Mouse (Mus musculus): ENCODE measurements at regions not wholly inside any gene's neighbourhood (a gene's known extent, or its start where the extent isn't known, plus 50 kb on each side); places are given as distances from the start of the nearest gene placed in this dataset.
"Not testable (repeated sequence)": the region's sequence is repeated elsewhere in the genome, so short reads cannot be mapped to it uniquely, and the experiment has no call there.

DNA sequence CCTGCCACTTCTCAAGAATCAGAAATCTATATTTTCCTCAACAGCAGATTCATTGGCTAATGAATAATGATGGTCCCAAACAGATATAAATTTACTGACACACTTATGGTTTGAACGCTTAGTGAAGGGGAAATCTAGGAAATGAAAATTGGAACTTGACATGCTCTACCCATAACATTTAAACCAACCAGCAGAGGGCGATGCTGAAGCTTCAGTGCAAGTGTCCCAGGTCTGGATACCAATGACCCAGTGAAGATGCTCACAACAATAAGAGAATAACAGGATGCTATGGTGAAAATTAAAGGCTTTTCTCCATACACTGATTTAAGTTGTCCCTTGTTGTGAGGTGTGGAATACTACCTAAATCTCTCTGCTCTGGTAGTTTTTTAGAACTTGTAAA, 236.0 kb upstream of the Rorb start:
- peak; percentile 51 for DNase-seq (ENCODE audit: low read depth)

DNA sequence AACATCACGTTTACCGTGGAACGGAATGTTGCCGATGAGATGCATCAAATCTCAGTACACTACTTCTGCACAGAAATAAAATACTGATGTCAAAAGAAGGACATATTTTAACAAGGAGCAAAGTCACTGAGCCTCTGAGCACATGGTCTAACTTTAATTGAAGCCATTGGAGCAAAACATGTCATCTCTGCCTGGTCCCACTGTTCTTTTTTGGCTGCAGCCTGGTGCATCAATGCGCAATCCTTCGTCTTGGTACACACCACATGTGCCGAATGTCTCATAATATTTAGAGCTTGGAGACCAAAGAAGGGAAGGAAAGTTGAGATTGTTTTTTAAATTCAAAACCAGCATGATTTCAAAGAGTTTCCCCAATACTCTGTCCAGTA, 233.4 kb upstream of the Rorb start:
- DNase-seq (ENCODE audit: low read depth) = no peak

DNA sequence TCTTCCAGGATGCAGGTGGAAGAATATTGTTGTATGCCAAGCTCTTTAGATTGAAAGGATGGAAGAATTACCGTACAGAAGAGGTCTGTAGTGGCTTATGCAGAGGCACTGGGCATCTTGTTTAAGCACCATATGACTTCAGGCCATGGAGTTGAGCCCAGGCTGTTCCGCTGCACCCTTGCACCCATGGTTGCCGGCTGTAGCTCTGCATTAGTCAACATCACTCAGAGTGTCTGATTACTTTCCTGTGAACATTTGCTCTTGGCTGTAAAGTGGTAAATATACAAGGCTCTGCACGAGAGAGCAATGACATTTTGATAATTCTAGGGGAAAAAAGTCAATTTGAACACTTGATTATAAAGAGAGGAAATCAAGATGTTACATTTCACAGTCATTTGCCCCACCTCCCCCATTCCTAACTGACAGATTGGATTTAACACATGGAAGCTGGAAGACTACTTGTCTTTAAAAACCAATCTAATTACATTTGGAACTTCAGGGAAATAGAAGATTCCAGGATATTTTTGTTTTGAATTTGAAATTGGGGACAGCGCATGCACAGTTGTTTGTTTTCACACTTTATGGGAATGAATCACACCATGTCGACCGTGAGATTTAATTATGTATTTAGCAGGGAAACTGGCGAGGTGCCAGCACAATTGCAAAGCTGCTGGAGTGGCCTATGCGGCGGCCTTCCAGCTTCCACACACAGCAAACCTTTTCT, 232.9 kb upstream of the Rorb start:
- no peak for DNase-seq (ENCODE audit: low read depth)

DNA sequence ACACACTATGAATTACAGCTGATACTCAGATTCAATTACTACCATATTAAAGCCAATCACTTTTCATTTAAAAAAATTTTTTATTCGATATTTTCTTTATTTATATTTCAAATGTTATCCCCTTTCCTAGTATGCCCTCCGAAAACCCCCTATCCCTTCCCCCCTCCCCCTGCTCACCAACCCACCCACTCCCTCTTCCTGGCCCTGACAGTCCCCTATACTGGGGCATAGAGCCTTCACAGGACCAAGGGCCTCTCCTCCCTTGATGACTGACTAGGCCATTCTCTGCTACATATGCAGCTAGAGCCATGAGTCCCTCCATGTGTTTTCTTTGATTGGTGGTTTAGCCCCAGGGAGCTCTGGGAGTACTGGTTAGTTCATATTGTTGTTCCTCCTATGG, 196.1 kb upstream of the Rorb start:
- DNase-seq (ENCODE audit: low read depth) = not testable (repeated sequence)

DNA sequence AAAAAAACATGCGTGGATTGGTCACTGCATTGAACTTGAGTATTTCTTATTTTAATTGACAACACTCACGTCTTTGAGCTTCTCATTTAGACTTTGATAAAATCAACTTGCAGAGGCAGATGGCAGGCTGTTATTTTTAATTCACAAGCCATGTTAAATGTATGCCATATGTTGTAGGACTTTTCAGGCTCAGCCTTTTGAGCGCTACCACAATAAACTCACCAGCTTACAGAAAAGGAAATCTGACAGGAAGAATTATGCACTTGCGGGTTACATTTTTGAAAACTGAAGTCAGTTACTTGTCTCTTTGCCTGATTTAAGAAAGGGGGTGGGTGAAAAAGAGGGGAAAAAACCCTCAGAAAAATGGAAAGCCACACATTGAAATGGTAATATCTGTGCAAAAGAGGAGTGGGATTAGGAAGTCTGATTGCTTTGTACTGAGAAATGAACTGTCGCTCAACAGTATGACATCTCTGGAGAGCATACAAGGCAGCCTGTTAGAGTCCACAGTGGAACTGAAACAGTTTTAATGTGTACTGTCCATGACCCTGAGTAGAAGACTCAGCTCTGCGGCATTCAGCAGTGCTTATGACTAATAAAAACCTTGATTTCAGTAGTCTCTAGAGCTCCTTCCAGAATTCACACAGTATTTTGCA, 195.6 kb upstream of the Rorb start:
- no peak for DNase-seq (ENCODE audit: low read depth)

DNA sequence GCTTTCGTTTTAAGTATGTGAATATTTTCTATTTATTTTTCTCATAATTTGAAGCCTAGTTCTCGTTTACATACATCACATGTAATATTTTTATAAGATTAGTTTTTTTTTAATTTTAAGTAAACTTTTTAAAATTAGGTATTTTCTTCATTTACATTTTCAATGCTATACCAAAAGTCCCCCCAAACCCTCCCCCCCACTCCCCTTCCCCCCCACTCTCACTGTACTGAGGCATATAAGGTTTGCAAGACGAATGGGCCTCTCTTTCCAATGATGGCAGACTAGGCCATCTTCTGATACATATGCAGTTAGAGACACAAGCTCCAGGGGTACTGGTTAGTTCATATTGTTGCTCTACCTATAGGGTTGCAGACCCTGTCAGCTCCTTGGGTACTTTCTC, 174.9 kb upstream of the Rorb start:
- DNase-seq (ENCODE audit: low read depth) = not testable (repeated sequence)

DNA sequence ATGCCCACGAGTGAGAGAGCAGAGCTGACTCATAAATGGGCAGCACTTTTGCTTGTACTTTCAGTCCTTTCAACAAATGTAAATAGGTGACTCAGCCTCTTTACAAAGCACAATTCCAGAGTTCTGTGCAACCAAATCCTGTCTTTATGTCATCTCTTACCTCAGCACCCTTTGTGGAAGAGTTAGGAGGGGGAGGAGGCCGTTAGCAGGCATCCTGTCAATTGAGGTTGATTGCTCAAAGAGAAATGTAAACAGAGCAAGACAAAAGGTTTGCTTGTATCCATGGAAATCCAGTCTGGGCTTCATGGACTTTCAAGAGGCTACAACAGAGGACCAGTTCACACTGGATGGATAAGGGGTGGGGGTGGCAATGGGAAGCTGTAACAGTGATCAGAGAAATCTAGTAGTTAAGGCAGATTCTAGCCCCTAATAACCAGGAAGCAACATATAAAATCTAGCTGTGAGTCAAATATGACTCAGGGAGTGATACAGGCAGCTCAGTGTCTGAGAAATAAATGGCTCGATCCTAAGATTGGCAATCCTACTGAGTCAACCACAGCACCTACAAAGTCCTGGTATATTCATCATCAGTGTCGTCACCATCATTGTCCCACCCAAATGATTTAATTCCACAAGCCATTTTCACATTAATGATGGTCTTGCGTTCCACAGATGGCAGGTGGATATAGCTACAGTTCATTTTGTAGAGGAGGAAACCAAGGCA, 136.0 kb upstream of the Rorb start:
- DNase-seq (ENCODE audit: low read depth) = no peak

DNA sequence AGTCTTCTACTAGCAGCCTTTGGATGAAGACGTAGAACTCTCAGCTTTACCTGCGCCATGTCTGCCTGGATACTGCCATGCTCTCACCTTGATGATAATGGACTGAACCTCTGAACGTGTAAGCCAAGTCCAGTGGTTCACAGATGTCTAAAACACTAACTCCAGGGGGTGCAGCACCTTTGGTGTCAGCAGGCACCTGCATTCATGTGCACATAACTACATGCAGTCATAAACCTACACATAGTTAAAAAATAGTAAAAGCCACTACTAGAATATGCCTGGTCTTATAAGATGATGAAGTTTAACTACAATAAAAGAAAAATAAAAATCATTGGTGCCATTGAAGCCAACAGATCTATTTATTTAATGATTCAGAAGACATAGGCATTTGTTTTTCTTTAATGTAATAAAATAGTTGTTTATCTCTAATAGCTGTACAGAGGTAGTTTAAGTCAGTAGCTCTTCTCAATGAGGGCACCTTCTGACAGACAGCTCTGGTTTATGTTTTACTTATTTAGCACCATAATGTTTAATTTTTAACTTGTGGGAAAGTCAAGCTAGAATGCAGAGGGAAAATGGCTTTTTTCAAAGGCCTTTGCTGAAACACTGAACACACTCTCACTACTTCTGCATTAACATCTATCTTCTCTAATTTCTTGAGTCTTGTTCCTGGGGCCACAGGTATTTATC, 118.5 kb upstream of the Rorb start:
- DNase-seq (ENCODE audit: low read depth) = no peak

DNA sequence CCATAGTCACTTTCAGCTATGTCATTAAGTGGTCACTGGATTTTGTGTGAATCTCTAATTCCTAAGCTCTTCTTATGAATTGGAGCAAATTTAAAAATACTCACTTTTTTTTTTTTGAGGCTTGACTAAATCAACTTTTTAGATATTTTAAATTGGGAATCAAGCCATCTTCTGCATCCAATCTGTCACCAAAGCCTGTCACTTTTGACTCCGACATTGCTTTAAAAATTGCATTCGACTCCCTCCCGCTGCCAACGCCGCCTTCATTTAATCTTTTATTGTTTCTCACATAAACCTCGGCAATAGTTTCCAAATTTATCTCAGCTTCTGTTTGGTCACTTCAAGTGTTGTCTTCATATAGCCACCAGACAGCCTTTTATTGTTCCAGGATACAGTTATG, 109.8 kb upstream of the Rorb start:
- DNase-seq (ENCODE audit: low read depth) = no peak

DNA sequence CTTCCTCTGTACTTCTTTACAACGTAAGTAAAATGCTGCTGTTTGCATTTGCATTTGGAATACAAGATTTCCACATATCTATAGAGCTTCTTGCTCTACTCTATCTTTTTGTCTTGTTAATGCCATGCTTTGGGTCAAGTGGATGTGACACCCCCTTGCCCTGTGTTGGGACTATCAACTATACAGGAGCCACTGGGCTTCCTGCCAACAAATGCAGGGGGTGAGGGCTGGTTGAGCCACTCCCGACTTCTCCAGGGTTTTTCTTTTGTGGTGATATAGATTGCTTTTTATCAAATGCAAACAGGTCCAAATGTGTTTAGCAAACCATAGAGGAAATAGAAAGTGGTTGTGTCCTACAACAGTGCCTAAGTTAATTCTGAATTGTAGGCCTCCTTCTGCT, 108.4 kb upstream of the Rorb start:
- DNase-seq (ENCODE audit: low read depth) = no peak

DNA sequence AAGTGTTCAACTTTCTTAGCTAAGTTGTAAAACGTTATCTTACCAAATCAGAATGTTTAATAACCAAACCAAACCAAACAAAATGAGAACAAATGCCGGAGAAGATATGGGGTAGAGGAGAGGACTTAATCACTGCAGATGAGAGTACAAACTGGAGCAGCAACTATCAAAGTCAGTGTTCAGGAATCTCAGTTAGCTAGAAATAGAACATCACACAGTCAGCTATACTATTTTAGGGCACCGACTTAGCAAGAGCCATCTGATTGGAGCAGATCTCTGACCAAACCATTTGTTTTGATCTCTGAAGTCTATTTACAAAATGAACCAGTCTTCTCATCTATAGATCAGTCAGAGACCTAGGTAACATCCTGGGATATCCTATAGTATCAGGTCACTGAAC, 107.7 kb upstream of the Rorb start:
- no peak for DNase-seq (ENCODE audit: low read depth)

DNA sequence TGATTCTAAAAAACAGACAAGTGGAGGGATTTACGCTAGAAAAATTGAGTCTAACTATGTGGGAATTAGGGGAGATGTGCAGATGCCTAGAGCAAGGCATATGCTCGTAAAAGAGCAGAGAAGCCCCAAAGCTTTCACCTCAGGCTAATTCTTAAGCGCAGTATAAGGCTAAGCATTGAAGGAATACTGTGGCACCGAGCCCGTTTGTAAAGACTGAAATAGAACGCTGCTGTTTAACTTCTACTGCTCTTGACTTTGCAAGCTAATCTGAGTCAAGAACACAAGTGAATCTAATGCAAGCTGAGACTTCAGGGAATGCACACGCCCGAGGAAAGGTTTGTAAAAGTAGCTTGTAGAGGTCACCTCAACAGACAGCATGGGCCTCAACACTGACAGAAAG, 88.5 kb upstream of the Rorb start:
- no peak for DNase-seq (ENCODE audit: low read depth)

DNA sequence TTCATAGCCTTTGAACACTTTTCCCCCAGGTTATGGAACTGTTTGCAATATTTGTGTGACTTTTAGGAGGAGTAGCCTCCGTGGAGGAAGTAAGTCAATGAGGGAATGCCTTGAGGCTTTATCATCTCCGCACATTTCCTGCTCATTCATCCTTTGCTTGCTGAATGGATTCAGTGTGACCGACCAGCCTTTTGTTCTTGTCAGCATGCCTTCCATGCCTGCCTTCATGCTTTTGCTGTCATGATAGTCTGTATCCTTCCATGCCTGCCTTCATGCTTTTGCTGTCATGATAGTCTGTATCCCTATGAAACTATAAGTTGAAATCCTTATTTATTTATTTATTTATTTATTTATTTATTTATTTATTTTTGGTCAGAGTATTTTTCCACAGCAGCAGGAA, 87.8 kb upstream of the Rorb start:
- no peak for DNase-seq (ENCODE audit: low read depth)

DNA sequence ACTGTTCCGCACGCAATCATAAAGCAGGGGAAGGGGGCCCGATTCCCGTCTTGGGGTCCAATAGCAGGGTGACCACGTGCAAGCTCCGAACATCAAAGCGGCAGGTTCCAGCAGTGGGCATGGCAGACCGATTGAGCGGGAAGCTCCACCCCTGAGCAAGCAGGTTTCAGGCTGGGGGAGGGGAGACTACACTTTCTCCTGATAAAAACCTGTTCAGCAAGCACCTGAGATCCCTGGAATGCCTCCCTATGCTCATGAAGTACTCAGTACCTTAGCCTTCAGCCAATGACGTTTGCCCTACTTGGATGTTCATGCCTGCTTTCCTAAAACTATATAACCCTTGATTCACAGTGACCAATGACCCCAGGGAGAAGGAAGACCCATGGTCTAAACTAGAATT, 83.7 kb upstream of the Rorb start:
- DNase-seq (ENCODE audit: low read depth) = no peak

DNA sequence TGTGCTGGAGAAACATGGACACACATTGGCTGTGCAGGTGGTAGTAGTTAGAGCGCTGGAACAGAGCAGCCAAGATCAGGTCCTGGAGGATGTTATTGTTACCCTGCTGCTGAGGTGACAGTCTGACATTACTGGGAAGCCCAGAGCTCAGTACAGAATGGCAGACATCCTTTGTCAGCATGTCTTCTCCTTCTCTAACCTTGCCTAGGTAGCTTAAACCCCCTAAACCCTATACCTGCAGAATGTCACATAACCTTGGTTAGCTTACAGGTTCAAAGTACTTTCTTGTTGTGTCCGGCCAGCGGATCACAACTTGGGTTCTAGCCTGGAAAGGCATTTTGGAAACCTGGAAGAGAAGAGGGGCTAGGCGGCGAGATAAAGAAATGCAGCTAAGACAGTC, 83.3 kb upstream of the Rorb start:
- DNase-seq (ENCODE audit: low read depth) = no peak

DNA sequence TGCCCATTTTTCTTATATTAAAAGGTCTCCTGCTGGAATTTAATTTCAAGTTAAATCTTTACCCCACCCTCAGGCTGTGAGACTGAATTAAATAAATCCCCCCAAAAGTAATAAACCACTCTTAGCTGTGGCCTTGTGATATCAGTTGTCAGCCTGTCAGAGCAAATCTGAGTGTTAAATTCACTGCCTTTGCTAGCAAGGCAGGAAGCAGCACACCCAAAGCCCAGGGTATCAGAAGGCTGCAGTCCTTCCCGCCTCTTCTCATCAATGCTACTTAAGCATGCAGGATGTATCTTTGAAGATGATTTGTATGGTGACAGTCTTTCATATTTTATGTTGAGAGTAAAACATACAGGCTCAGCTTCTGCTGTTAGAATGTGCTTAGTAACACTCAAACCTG, 61.8 kb upstream of the Rorb start:
- no peak for DNase-seq (ENCODE audit: low read depth)

DNA sequence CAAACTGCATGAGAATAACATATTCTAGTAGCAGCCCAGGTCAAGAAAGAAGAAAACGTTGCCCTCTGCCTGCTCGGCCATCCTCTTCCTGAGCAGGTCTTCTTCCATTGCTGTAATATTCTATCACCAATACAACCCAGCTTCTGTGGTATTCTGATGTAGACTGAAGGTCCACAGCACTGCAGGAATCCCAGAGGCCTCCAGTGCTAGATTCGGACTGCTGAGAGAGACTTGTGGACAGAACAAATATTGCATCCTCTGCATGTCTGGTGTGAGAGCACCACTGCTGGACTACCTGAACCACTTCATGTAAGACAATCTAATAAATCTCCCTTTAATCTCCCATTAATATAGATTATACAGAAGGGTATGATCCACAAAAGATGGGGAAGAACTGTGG, 59.8 kb upstream of the Rorb start:
- DNase-seq (ENCODE audit: low read depth) = no peak
